Mouse (Mus musculus): Measurements from ENCODE around the gene Uqcr11.

DNA sequence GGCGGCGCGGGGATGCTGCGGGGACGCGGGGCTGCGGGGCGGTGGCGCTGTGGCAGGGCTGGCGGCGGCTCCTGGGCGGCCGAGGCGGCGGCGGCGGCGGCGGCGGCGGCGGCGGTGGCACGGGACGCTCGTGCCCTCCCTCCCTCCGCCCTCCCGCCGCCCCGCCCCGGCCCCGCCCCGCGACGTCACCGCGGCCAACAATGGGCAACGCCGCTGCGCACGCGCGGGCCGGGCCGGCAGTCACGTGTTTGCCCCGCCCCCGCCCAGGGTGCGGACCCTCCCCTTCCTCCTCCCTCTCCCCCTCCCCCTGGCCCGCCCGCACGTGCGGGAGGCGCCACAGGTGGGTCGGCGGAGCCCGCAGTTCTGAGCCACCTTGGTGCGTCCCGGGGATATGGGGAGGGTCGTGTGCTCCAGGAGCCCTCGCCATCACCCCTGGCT is 19.1 kb downstream of the Uqcr11 start, which contains the start of gene Mex3d:
- TF ChIP-seq CTCF (IDR thresholded peaks at IDR 0.05; ENCODE audit: low read depth) (peak; percentile 15; the same call in 1 of the 2 replicates), EP300 (IDR thresholded peaks at IDR 0.05; ENCODE audit: low read depth) (no peak)

All from heart, postnatal 0 days (tissue).